Mouse (Mus musculus) brain, embryonic 14.5 days (tissue): ENCODE measurements around the gene Gjb2.

Experiments
- CTCF ChIP-seq: fragments of 200-500 bp; IDR thresholded peaks from 2 replicates; pipeline ENCODE4 v1.5.1; 2012; ENCODE audit warnings: inconsistent platforms, mild to moderate bottlenecking, moderate library complexity, borderline replicate concordance; ENCODE audit not compliant: insufficient read depth, insufficient read length; ENCODE audit errors: extremely low read depth
- POLR2A ChIP-seq: fragments of 200-500 bp; IDR thresholded peaks from 2 replicates; pipeline ENCODE4 v1.6.1; 2012; ENCODE audit warnings: mild to moderate bottlenecking, inconsistent platforms, borderline replicate concordance; ENCODE audit not compliant: poor library complexity, insufficient read depth, insufficient read length, severe bottlenecking; ENCODE audit errors: extremely low read depth

- no peak for TF ChIP-seq POLR2A
- TF ChIP-seq CTCF, result no peak
Measured at GRCm38 (mm10) chr14:57105111-57105510, 609 bp upstream of the Gjb2 start.
